Mouse (Mus musculus) A20 (cell line): Measurements from ENCODE around the gene Lrig2.
"Not testable (repeated sequence)": the region's sequence is repeated elsewhere in the genome, so short reads cannot be mapped to it uniquely, and the experiment has no call there.

Source experiments
- DNase-seq: peaks from one replicate; pipeline ENCODE4 v3.0.0-alpha.2; 2011; ENCODE audit warnings: low read depth, low spot score

The Lrig2 gene

DNA sequence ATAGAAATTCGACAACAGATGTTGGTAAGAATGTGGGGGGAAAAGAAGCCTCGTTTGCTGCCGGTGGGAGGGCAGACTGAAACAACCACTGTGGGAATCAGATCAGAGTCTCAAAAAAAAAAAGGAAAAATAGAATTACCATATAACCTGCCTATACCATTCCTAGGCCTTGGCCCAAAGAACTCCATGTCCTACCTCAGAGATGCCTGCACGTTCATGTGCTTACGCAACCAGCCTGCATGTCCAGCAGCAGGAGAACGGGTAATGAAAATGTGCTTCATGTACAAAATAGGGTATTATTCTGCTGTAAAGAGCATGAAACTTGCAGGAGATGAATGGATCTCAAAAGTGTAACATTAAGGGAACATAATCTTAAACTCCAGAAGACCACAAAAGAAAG, 79.1 kb downstream of the Lrig2 start:
- DNase-seq, result no peak

DNA sequence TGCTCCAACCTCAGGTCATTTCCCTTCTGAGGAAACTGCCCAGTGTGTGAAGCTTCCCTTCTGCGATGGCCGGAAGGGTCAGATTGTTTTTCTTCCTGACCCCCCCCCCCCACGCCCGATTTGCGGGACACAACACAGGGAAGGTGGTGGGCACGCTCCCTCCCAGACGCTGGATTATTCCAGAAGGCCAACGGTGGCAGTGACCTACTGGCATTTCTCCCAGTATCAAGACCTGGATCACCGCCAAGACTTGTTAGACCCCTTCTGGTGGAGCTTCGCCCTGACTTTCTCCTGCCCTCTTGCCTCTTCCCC, 79.9 kb downstream of the Lrig2 start:
- DNase-seq, result no peak

DNA sequence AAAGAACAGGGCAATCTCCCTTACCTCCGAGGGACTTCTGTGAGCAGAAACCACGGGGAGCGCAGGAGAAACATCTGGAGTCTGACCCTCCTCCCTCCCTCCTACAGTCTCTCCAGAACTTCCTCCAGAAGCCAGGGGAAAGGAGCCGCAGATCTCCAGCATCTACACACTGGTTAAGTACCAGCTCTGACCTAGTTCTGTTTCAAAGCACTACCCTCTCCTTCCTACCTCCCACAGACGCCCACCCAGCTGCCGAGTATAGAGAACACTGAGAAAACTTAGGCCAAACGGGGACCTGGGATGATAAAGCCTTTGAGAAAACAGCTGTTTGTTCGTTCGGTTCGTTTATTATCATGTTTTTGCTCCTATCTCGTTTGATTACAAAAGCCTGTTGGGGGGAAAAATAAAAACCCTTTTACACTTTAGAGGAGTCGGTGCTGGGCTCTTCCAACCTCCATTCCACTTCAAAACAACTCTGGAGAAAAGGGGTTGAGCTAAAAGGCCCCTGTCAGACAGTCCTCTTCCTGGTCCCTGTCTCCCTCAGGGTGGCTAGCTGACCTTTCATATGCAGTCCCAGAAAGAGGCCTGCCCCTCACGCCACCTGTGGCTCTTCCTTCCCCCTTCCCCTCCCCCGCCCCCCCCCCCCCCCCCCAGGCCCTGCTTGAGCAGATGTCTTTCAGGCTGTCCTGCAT, 80.4 kb downstream of the Lrig2 start:
- DNase-seq, result no peak

DNA sequence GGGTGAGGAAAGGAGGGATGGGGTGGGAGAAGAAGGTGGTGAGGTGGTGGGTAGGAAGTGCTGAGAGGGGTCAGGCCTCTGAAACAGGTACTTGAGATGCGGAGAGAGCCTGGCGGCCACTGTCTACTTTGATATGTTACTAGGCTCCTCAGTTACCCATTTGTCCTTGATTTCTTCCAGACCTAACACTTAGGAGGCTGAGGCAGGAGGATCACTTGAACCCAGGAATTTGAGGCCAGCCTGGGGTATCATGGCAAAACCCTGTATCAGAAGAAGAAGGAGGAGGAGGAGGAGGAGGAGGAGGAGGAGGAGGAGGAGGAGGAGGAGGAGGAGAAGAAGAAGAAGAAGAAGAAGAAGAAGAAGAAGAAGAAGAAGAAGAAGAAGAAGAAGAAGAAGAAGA, 84.4 kb downstream of the Lrig2 start:
- DNase-seq, result not testable (repeated sequence)

DNA sequence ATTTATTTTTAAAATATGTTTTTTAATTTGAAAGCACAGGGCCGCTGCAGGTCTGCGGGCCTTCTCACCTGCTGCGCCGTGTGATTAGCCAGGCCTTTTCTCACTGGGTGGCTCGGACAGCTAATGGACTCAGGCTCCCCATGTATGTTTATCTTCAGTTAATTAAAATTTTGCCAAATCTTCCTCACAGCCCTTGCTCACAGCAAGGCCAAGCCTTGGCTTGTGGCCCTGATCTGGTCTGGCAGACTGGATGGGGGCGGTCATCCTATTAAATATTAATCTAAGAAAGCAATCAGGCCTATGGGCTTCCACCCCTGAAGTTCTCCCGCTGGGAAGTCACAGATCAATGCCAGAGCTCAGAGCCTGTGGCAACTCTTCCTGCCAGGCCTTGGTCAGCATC, 87.4 kb downstream of the Lrig2 start:
- DNase-seq, result no peak

DNA sequence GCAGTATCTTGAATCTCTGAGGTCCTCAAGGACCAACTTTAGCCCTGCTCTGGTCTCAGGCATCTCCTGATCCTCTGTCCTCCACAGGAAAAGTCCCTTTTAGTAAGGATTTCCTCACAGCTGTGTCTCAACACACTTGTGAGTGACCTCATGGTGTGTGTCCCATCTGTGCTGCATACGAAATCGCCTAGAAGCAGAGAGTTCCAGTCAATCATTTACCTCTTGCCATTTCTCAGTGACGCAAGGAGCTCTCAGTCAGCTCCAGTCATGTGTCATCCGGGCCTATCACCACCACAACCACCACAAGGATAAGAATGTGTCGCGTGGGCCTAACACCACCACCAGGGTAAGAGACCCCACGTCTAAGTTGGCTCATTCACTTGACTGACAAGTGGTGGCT, 90.8 kb downstream of the Lrig2 start:
- no peak for DNase-seq

DNA sequence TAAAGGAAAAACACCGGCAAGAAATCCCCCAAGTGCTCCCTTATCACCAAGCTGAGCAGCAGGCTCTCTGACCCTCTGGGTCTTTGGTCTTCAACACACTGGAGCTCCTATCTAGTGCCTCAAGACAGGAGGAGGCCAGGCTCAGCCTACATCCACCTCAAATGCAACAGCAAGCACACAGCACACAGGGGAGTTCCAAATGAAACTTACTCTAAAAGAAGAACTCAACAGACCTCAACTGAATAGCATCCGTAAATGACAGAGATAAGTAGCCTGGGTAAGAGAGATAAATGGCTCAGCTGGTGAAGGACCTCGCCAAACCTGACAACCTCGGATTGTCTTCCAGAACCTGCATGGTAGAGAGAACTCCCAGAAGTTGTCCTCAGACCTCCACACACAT, 91.7 kb downstream of the Lrig2 start:
- DNase-seq, result no peak

DNA sequence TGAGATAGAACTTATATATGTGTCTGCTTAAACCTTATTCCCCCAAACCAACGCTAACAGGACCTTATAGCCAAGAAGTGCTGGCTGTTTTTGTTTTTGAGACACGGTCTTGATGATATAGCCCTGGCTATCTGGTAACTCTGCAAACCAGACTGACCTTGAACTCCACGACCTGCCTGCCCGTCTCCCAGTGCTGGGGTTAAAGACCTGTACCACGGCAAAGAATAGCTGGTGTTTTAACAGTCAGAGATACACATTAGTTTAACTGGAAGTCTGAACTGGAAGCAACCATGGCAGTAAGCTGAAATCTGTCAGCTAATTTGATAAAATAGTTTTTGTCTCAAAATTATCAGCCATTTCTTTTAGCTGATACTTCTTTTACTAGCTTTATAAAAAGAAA, 94.9 kb downstream of the Lrig2 start:
- no peak for DNase-seq

DNA sequence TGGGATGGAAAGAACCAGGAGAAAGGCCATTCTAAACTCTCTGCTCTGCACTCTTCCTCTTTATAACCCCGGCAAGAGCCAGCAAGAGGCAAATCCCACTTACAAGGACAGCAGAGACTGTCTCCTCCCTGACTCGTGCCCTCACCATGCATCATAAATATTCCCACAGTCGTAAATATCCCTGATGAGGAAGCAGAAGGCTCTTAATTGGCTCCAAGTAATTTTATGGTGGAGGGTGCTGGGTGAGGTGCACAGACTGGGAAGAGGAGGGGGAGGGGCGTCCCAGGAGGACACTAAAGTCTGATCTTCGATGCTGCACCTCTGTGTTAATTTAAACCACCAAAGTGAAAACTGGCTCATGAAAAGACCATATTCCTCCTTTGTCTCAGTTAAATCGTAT, 99.2 kb downstream of the Lrig2 start:
- no peak for DNase-seq

DNA sequence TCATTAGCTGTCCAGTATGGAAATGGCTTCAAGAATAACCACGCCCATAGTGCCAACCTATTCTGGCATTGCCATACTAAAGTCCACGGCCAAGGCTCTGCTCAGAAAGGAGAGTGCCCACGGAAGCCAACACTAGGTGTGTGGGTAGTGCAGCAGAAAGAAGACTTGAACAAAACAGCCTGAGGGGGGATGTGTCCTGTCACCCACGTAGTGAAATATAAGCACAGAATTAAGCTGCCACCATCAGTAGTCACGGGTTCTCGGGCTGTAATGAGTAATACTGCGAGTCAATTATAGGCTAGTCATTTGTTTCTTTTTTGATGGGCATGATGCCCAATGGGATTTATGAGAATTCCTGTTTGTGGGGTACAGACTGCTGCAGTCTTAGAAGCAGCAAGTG, 104.2 kb downstream of the Lrig2 start:
- no peak for DNase-seq

DNA sequence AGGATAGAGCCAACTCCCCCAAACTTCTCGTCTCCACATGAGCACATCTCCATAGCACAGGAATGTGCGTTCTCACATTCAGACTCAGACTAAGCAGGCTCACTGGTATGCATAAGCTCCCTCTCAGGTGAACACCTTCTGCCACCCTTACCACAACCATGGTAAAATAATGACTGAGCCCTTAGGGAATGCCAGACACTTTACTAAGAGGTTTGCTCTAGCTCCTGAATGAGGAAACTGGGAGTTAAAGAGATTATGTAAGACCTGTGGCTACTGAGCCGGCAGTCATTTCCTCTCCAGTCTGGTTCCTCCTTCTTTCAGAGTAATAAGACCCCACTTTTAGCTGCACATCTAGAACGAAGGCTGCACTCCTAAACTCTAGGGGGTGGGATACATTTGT, 108.1 kb downstream of the Lrig2 start:
- DNase-seq, result no peak

DNA sequence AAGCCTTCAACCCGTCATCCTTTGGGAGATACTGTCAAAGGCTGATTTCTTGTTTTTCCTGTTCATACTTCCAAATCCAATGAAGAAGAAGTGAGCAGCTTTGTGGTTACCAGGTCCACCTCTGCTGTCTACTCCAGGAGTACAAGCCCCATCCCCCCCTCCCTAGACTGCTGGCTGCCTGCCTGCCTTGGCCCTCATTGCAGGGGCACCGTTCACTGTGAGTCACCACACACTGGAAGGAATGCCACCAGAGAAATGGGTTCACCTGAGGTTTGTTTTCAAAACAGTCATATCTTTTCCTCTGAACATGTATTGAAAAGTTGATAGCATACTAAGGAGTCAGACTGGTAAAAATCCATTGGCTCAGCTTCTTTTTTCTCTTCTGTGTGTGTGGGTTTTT, 110.5 kb downstream of the Lrig2 start:
- no peak for DNase-seq

DNA sequence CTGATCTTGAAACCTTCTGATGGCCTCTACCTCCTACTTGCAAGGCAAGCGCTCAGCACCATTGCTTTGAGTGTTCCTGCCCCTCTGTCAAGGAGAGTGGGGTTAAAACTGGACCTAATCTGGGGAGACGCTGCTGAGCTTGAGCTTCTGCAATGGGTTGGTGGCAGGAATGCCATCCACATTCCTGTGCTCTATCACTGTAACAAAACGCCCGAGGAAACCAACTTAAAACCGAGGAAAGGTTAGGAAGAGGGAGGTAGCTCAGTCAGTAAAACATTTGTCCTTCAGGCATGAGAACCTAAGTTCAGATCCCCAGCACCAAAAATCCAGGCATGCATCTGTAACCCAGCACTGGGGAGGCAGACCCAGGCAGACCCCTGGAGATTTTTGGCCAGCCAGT, 111.6 kb downstream of the Lrig2 start:
- DNase-seq, result no peak

DNA sequence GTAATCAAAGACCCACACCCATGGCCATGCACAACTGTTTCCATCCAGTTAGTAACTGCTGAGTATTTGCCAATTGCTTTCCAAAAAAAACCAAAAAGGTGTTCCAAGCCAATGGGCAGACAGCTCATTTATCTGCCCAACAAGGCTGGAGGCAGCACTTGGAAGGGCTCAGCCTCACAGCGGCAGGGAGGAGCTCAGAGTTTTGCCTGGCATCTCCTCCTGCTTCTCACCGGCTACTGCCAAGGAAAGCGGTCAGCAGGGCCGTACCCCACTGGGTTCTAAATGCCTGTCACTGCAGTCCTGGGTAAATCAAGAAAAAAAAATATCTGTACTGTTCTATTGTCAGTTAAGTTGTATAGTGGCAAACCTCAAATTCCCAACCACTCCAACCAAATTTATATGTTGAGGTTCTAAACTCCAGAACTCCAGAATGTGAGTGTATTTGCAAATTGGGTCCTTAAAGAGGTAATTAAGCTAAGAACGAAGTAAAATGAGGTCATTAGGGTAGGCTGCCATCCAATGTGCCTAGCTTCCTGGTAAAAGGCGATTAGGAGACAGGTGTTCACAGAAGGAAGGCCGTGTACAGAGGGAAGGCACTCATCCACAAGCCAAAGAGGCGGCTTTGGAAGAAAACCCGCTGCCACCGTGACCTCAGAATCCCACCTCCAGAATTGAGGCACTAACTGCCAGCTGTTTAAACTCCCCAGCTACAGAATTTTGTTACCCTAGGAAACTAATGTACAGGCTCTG, 112.2 kb downstream of the Lrig2 start:
- no peak for DNase-seq

DNA sequence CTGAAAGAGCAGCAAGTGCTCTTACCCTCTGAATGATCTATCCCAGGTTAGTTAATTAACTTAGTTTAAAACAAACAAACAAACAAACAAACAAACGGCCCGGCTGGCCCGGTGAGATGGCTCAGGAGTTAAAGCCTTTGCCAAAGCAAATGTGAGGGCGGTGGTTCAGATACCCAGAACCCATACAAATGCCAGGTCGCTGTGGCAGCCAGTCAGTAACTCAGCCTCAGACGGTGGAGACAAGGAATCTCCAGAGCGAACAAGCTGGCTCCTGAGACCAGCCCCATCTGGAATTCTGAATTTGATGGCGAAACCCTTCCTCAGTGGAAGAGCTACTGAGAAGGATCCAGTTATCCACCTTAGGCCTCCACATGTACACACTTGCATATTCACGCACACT, 114.4 kb downstream of the Lrig2 start:
- no peak for DNase-seq

DNA sequence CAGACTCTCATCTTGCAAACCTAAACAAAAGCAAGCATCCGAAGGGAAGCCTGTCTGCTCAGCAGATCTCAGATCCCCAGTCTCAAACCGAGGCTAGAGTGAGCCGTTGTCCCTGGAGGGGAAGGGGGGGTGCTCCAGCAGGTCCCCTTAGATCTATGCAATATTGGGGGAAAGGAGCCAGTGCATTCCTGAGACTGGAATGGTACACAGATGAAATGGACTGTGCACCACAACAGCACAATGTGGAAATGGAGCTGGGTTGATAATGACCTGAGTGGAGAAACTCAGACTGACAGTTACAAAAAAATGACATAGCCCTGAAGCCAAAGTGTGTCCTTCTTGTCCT, 115.0 kb downstream of the Lrig2 start:
- no peak for DNase-seq

DNA sequence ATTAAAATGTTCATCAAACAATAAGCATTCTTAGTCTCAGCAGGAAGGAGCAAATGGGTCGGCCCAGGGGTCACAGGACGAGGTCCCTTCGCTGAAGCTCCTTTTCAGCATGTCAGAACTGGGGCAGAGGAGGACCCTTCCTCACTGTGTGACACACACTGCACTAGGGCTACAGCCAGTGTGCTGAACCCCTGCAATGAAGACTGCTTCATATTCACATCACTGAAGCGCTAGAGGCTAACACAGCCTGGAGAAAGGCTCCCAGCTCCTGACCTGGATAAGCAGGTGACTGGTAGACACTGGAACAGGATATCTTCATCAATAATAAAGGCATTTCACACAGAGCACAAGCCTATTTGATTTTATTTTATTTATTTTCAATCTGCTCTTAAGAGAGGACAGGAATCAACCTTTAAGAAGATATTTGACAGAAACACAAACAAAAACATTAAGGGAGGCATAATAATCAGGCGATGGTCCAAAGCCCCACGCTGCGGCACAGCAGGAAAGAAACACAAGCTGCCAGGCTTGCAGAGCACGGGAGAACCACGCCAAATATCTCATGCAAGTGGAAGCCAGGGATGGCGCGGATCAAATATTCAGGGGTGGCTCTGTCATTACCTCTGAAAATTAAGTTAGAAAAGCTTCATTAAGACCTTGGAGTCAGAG, 115.5 kb downstream of the Lrig2 start:
- DNase-seq, result no peak

DNA sequence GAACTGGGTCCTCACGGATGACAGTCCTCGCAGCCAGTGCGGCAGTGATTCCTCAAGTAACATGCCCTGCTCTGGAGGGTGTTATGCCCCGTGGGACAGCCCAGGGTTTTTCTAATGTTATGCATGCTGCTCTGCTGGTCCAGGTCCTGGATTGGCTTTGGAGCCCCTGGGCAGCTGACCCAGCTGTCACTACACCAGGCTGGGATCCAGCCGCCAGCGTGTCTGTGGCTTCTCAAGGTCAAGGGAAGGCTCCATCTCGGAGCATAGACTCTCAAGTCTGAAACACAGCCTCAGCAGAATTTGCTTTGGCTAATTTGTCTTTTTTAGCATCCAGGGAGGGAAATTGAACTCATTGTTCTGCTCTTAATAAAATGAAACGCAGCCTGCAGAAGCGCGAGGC, 121.6 kb downstream of the Lrig2 start:
- no peak for DNase-seq

DNA sequence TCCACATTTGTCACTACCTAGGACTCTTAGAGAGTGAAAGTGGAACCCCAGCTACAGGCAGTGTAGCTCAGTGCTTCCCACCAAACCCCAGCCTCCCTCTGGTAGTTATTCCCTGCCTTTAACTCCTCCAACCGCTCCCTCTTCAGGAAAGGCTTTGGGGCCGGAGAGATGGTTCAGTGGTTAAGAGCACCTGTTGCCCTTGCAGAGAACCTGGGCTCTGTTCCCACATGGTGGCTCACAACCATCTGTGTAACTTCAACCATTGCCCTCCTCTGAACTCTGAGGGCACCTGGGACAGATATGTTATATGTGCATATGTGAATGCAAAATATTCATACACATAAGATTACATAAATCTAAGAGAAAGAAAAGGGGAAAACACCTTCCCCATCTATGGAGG, 122.3 kb downstream of the Lrig2 start:
- DNase-seq, result no peak

DNA sequence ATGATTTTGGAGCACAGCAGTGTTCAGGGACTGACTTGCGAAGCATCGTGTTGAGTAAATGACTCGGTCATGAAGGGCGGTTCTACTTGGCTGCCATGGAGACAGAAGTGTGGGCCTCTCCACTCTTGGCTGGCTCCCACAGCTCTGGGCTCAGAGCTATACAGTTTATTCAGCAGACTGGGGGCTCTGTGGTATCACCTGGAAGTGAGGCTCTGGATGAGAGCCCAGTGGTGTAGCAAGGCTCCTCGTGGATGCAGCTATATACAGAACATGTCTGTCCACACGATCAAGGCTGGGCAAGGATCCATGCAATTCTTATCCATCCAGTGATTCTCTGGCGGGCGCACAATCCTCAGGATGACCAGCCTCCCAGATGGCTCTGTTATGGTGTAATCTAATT, 126.1 kb downstream of the Lrig2 start:
- DNase-seq, result no peak

DNA sequence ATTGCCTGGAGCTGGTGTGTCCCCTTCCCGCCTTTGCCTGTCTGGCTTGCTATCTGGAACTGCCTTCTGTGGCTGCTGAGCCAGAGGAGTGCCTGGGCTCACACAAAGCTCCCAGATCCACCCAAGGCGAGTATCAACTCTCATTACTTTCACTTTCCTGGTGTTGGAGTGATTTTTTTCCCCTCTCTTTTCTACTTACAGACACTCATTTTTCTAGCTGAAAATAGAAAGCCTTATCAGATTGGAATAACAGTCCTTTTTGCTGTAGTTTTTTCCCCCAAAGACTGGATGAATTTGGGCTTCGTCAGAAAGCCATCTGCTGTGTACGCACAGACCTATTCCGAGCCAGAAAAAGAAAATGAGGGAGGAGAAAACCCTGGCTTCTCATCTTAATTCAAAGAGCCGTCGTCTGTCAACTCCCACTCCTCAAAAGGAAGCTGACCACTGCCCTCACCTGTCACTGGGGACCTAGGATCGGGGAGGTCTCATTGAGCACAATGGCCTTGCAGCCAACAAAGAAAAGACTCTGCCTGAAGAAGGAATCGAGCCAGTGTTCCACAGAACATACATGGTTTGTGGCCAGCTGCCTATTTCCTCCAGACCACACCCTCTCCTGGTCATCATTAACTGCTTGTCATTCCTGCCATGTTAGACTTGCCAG, 127.9 kb downstream of the Lrig2 start:
- DNase-seq, result no peak

DNA sequence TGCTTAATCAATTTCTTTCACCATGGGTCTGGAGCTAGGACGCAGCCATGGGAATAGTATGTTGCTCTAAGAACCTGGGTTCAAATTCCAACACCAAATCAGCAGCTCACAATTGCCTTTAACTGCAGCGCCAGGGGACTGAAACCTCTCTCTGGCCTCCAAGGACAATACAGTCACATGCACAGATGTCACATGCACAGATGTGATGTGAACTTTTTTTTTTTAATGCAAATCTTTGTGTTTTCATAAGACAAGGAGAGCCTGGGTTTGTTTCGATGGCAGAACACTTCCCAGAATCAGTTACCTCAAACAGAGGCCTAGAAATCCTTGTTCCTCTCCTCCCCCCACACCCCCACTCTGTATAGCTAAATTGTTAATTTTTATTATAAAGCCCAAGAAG, 133.5 kb downstream of the Lrig2 start:
- DNase-seq, result no peak

DNA sequence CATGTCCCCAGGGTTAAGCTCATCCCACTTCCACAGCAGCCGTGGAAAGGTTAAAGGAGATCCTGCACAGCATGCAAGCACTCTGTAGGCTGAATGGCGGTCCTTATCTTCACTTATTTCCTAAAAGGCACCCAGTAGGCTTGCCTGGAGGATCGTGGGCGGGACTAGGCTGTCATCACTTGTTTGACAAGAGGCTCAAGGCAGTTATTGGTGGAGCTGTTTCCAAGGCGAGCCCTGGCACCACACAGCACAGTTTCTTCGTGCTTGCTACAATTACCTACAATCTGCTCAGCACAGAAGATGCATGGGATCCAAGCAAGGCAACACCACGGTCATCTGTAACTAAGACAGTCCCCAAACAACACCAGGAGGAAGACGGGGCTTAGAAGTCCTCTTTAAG, 137.8 kb downstream of the Lrig2 start:
- DNase-seq, result no peak
